Mouse (Mus musculus) kidney, embryonic 15.5 days (tissue): Measurements from ENCODE around the gene Car6. TPM values are rescaled to one million over a fixed set of nuclear protein-coding genes. Genes with fewer than 3 reads are reported as not detected.

Source experiments
- ATAC-seq: fragments of 200-750 bp; cut with Nextera tagmentation; replicated peaks from 2 replicates; pipeline ENCODE4 v1.8.0; 2017; ENCODE audit warnings: moderate TSS enrichment; ENCODE audit not compliant: low FRiP score
- H3K27ac ChIP-seq: fragments of 300-500 bp; sonication (generic); 2 replicates; pipeline ENCODE4 v1.5.1; 2015; ENCODE audit warnings: mild to moderate bottlenecking, inconsistent platforms
- H3K27me3 ChIP-seq: fragments of 300-500 bp; sonication (generic); 2 replicates; pipeline ENCODE4 v1.6.1; 2015; ENCODE audit warnings: inconsistent platforms
- H3K36me3 ChIP-seq: fragments of 300-500 bp; sonication (generic); 2 replicates; pipeline ENCODE4 v1.6.1; 2015; ENCODE audit warnings: inconsistent platforms
- H3K4me1 ChIP-seq: fragments of 300-500 bp; sonication (generic); 2 replicates; pipeline ENCODE4 v1.6.1; 2015; ENCODE audit warnings: inconsistent platforms
- H3K4me2 ChIP-seq: fragments of 300-500 bp; sonication (generic); 2 replicates; pipeline ENCODE4 v1.6.1; 2015; ENCODE audit warnings: moderate library complexity, mild to moderate bottlenecking, inconsistent platforms
- H3K4me3 ChIP-seq: fragments of 300-500 bp; sonication (generic); replicated peaks from 2 replicates; pipeline ENCODE4 v1.5.1; 2015; ENCODE audit warnings: mild to moderate bottlenecking, inconsistent platforms
- H3K9ac ChIP-seq: fragments of 300-500 bp; sonication (generic); 2 replicates; pipeline ENCODE4 v1.6.1; 2015; ENCODE audit warnings: mild to moderate bottlenecking, inconsistent platforms
- H3K9me3 ChIP-seq: fragments of 300-500 bp; sonication (generic); replicated peaks from 2 replicates; pipeline ENCODE4 v1.6.1; 2016; ENCODE audit warnings: inconsistent platforms
- WGBS: fragments of 180-500 bp; shearing (Covaris S2); methylation state at CpG from one replicate; pipeline ENCODE4 v1.1.7; 2015; ENCODE audit warnings: mixed read lengths; 5-methylcytosine and 5-hydroxymethylcytosine counted together
- polyA plus RNA-seq: library from polyadenylated mRNA; unstranded; fragments of >200 nt; fragmentation: Nextera tagmentation; extraction: Ambion mirVana; gene quantifications from 2 replicates; pipeline ENCODE4 v1.2.1, GENCODE M21; 2015

Car6 gene
- polyA plus RNA-seq, 1 experiment from 2014 or later: not detected

- Histone ChIP-seq H3K4me3 (peak overlapping the region; percentile 38), H3K4me1 (peaks cover 9% of the 10 kb centered on the region), H3K27ac (0 out of 2 replicates have a peak overlapping the region, but pooled peaks have one; percentile 9), H3K9ac (no peak overlapping the region), H3K36me3 (no peaks in the 10 kb centered on the region), H3K9me3 (no peaks in the 10 kb centered on the region), H3K27me3 (no peaks in the 10 kb centered on the region), H3K4me2 (peak overlapping the region; percentile 67)
- ATAC-seq: no peak
- 53% methylated on average over 10 of the region's 10 CpGs for WGBS
These were observed 10.9 kb upstream of the Car6 start for GRCm38 (mm10) chr4:150211930-150212552.

GRCm38 (mm10) chr4:150210306-150210705 is 9.2 kb upstream of the Car6 start:
- no peaks in the 10 kb centered on the region for H3K9me3 ChIP-seq
- peaks cover 9% of the 10 kb centered on the region for H3K4me1 ChIP-seq
- WGBS: 82% methylated on average over 8 of the region's 8 CpGs
- H3K36me3 ChIP-seq: no peaks in the 10 kb centered on the region
- H3K4me2 ChIP-seq: no peak overlapping the region
- H3K27ac ChIP-seq: no peak overlapping the region
- no peak for ATAC-seq
- H3K4me3 ChIP-seq: no peak overlapping the region
- H3K9ac ChIP-seq: no peak overlapping the region
- no peaks in the 10 kb centered on the region for H3K27me3 ChIP-seq

DNA sequence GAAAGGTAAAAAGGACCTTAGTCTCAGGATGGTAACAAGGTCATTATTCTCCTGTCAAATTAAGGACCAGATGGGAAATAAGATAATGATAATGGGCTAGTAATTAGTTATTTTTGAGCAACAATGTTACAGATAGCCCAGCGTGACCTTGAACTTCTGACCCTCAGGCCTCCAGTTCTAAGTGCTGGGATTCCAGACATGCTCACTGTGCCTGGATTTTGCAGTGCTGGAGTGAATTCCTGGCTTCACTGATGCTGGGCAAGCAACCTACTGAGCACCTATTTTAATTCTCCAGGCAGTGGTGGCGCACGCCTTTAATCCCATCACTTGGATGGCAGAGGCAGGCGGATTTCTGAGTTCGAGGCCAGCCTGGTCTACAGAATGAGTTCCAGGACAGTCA is 8.6 kb upstream of the Car6 start:
- peaks cover 9% of the 10 kb centered on the region for H3K4me1 ChIP-seq
- no peak overlapping the region for H3K4me2 ChIP-seq
- H3K9me3 ChIP-seq: no peaks in the 10 kb centered on the region
- no peak for ATAC-seq
- no peak overlapping the region for H3K4me3 ChIP-seq
- H3K27ac ChIP-seq: no peak overlapping the region
- 93% methylated on average over 5 of the region's 5 CpGs for WGBS
- H3K9ac ChIP-seq: no peak overlapping the region
- H3K36me3 ChIP-seq: no peaks in the 10 kb centered on the region
- no peaks in the 10 kb centered on the region for H3K27me3 ChIP-seq

- ATAC-seq: no peak
- Histone ChIP-seq H3K9ac (no peak overlapping the region), H3K4me2 (no peak overlapping the region), H3K9me3 (no peaks in the 10 kb centered on the region), H3K27ac (no peak overlapping the region), H3K36me3 (no peaks in the 10 kb centered on the region), H3K27me3 (no peaks in the 10 kb centered on the region), H3K4me3 (no peak overlapping the region), H3K4me1 (peaks cover 9% of the 10 kb centered on the region; the same call in 1 of the 2 replicates)
- 72% methylated on average over 3 of the region's 3 CpGs for WGBS
These were observed 3.7 kb upstream of the Car6 start for GRCm38 (mm10) chr4:150204877-150205276.

DNA sequence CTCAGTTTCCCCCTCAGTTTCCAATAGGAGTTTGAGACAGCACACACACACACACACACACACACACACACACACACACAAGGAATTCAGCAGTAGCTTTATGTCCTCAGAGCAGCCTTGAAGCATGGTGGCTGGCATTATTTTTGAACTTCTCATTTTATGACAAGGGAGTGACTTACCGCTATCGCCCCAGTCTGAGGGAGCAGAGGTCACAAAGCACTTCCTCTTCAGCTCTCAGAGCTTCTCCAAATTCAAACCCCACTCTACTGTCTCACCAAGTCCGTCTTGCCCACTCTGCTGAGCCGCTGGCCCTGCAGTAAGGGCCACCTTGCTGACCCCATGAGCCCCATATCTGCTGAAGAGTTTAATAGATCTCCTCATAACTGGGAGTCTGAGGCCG is 1.6 kb upstream of the Car6 start:
- no peak for ATAC-seq
- no peaks in the 10 kb centered on the region for H3K27me3 ChIP-seq
- H3K27ac ChIP-seq: no peak overlapping the region
- 68% methylated on average over 5 of the region's 5 CpGs for WGBS
- H3K4me1 ChIP-seq: peaks cover 12% of the 10 kb centered on the region
- no peaks in the 10 kb centered on the region for H3K36me3 ChIP-seq
- no peak overlapping the region for H3K4me3 ChIP-seq
- H3K9me3 ChIP-seq: no peaks in the 10 kb centered on the region
- H3K4me2 ChIP-seq: no peak overlapping the region
- no peak overlapping the region for H3K9ac ChIP-seq

DNA sequence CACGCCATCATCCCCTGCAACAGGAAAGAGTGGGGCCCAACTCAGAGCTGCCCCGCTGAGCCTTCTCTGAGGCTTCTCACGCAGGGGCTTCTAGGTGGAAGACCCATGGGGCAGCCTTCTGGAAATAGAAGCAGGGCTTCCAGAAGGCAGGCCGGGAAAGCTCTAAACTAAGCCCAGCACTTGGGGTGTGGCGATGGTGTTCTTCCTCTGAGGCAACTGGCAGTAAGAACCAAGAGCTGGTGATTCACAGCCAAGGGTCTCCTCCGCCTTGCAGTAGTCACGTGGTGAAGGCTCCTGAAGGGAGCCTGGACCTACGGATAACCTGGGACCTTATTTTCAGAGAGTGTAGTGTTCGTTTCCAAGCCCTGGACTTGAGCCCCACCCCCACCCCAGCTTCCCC is 2.9 kb downstream of the Car6 start:
- H3K9ac ChIP-seq: no peak overlapping the region
- H3K4me1 ChIP-seq: peaks cover 3% of the 10 kb centered on the region; the same call in 1 of the 2 replicates
- H3K4me2 ChIP-seq: no peak overlapping the region
- no peaks in the 10 kb centered on the region for H3K36me3 ChIP-seq
- 66% methylated on average over 9 of the region's 9 CpGs for WGBS
- no peak overlapping the region for H3K27ac ChIP-seq
- H3K9me3 ChIP-seq: no peaks in the 10 kb centered on the region
- H3K27me3 ChIP-seq: no peaks in the 10 kb centered on the region
- no peak for ATAC-seq
- no peak overlapping the region for H3K4me3 ChIP-seq

- Histone ChIP-seq H3K27me3 (no peaks in the 10 kb centered on the region), H3K9me3 (no peaks in the 10 kb centered on the region), H3K27ac (no peak overlapping the region), H3K36me3 (no peaks in the 10 kb centered on the region), H3K4me2 (no peak overlapping the region), H3K4me1 (no peaks in the 10 kb centered on the region), H3K9ac (no peak overlapping the region), H3K4me3 (no peak overlapping the region)
- no peak for ATAC-seq
- 45% methylated on average over 1 of the region's 1 CpGs for WGBS
These were observed 7.2 kb downstream of the Car6 start for GRCm38 (mm10) chr4:150193915-150194314.

DNA sequence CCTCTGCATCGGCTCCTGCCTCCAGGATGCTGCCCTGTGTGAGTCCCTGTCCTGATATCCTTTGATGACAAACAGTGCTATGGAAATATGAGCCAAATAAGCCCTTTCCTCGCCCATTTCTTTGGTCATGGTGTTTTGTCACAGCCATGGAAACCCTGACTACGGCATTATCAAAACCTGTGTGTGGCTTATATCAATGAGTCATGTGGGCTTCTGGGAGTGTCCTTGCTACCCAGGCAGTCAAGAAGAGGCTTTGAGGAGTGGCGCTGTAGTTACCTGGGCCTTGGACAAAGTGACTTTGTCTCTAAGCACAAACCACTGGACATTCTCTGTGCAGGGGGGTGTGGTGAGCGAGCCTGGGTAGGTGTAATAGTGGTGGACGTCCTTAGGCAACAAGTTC is 8.9 kb downstream of the Car6 start:
- Histone ChIP-seq H3K27ac (no peak overlapping the region), H3K27me3 (no peaks in the 10 kb centered on the region), H3K9ac (no peak overlapping the region), H3K36me3 (no peaks in the 10 kb centered on the region), H3K9me3 (no peaks in the 10 kb centered on the region), H3K4me3 (no peak overlapping the region), H3K4me2 (no peak overlapping the region), H3K4me1 (no peaks in the 10 kb centered on the region)
- 80% methylated on average over 6 of the region's 6 CpGs for WGBS
- ATAC-seq: no peak

DNA sequence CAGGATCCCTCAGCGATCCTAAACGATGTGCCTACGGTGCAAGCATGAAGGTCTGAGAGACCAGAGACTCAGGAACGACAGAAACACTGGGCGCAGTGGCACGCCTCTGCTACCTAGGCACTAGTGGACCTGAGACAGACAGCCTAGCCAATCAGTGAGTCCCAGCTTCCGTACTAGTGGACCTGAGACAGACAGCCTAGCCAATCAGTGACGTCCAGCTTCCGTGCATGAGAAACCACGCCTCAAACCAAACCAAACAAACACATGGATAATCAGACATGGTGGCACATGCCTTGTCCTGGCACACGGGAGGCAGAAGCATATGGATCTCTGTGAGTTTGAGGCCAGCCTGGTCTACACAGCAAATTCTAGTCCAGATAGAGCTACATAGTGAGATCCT is 12.9 kb downstream of the Car6 start:
- Histone ChIP-seq H3K27me3 (no peaks in the 10 kb centered on the region), H3K9me3 (no peaks in the 10 kb centered on the region), H3K4me2 (no peak overlapping the region), H3K4me1 (no peaks in the 10 kb centered on the region), H3K9ac (no peak overlapping the region), H3K27ac (no peak overlapping the region), H3K36me3 (no peaks in the 10 kb centered on the region), H3K4me3 (no peak overlapping the region)
- ATAC-seq: no peak
- 43% methylated on average over 11 of the region's 11 CpGs for WGBS

DNA sequence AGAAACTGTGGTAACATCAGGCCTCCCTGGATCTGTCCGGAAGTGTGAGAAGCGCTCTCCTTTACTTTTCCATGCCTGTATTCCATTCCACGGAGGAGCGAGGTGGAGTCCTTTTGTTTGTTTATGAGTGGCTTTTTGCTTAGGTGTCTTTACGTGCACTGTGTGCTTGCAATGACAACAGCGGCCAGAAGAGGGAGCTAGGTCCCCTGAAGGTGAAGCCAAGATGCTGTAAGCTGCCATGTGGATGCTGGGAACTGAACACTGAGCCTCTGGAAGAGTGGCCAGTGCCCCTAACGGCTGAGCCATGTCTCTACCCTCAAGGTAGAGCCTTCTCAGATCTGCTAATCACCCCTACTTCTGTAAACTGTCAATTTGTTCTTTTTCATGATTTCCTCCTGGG is 19.8 kb downstream of the Car6 start:
- Histone ChIP-seq H3K36me3 (no peaks in the 10 kb centered on the region), H3K9ac (no peak overlapping the region), H3K4me2 (no peak overlapping the region), H3K4me1 (peaks cover 4% of the 10 kb centered on the region; the same call in 1 of the 2 replicates), H3K27me3 (no peaks in the 10 kb centered on the region), H3K27ac (no peak overlapping the region), H3K9me3 (no peaks in the 10 kb centered on the region), H3K4me3 (no peak overlapping the region)
- WGBS: 89% methylated on average over 7 of the region's 7 CpGs
- no peak for ATAC-seq

DNA sequence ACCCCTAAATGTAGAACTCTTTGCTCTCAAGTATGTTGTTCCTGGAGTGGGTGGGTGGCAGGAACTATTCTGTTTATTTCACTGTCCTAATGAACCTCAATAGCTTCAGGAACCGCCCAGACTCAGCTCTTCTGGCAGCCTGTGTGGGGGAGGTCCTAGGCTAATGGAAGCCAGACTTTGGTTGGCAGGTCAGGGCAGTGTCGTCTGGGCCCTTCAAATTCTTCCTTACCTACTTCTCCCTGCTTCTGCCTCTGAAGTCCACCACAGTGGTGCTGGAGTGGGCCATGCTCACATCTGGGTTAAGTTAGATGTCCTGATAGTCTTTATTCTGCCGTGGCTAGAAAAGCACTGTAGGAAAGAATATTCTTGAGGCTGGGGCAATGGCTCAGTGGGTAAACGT is 23.0 kb downstream of the Car6 start:
- WGBS: 52% methylated on average over 4 of the region's 4 CpGs
- no peaks in the 10 kb centered on the region for H3K27me3 ChIP-seq
- peaks cover 4% of the 10 kb centered on the region; the same call in 1 of the 2 replicates for H3K4me1 ChIP-seq
- H3K4me2 ChIP-seq: no peak overlapping the region
- H3K9me3 ChIP-seq: no peaks in the 10 kb centered on the region
- no peak overlapping the region for H3K27ac ChIP-seq
- no peak overlapping the region for H3K4me3 ChIP-seq
- H3K9ac ChIP-seq: no peak overlapping the region
- no peak for ATAC-seq
- no peaks in the 10 kb centered on the region for H3K36me3 ChIP-seq

GRCm38 (mm10) chr4:150177122-150177521 is 24.0 kb downstream of the Car6 start:
- H3K4me1 ChIP-seq: peaks cover 4% of the 10 kb centered on the region; the same call in 1 of the 2 replicates
- H3K27ac ChIP-seq: no peak overlapping the region
- no peak overlapping the region for H3K4me2 ChIP-seq
- H3K27me3 ChIP-seq: no peaks in the 10 kb centered on the region
- WGBS: 72% methylated on average over 8 of the region's 8 CpGs
- ATAC-seq: no peak
- no peaks in the 10 kb centered on the region for H3K36me3 ChIP-seq
- no peak overlapping the region for H3K4me3 ChIP-seq
- H3K9ac ChIP-seq: no peak overlapping the region
- H3K9me3 ChIP-seq: no peaks in the 10 kb centered on the region

DNA sequence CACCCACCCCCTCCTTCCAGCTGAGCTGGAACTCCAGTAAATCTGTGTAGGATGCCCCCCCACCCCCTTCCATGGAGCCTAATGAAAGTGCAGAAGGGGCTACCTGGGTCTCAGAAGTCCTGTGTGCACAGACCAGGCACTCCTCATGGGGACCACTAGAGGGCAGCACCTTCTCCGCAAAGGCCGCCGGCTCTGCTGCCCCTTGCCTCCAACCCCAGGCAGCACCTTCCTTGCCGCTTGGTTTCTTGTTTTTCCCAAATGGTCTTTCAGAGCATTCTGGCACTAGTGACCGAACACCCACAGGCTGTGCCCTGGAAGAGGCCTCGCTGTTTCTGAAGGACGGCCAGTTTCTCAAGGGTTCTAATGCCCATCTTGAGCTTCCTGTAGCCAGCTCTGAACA is 24.6 kb downstream of the Car6 start:
- Histone ChIP-seq H3K36me3 (no peaks in the 10 kb centered on the region), H3K27ac (no peak overlapping the region), H3K9ac (no peak overlapping the region), H3K4me2 (peak overlapping the region; percentile 40), H3K4me3 (no peak overlapping the region), H3K27me3 (no peaks in the 10 kb centered on the region), H3K4me1 (peaks cover 4% of the 10 kb centered on the region; the same call in 1 of the 2 replicates), H3K9me3 (no peaks in the 10 kb centered on the region)
- ATAC-seq: no peak; the same call in 1 of the 2 replicates
- 8% methylated on average over 7 of the region's 7 CpGs for WGBS
